8 mouse cellular contexts compared by ENCODE assay signal in genomic region chr11:31769804-31770654, GRCm38 (mm10).
DNase-seq lines count a peak whose midpoint lies in the region; ATAC-seq and TF ChIP-seq lines count a peak whose summit lies in the region.

No protein-coding gene starts in this region.

- peak overlapping the region; percentile 96 for H3K27ac ChIP-seq in left cerebral cortex, adult 2 months
- H3K27ac ChIP-seq in hindbrain, embryonic 15.5 days (replicated peaks) = peak overlapping the region; percentile 78
- peak overlapping the region; percentile 95 for H3K27ac ChIP-seq in liver, embryonic 11.5 days (ENCODE audit: low read depth, low read length)

- H3K79me2 ChIP-seq in myocyte (ENCODE audit: control insufficient read depth, insufficient read depth) = no peaks in the 10 kb centered on the region

- no peak for TF ChIP-seq CTCF in left cerebral cortex, adult 2 months (IDR thresholded peaks at IDR 0.05)

- no peak overlapping the region for H3K4me3 ChIP-seq in left cerebral cortex, adult 2 months
- no peak overlapping the region for H3K4me3 ChIP-seq in hindbrain, embryonic 15.5 days
- H3K4me3 ChIP-seq in liver, embryonic 11.5 days (ENCODE audit: low read depth, low read length) = no peak overlapping the region
- H3K4me3 ChIP-seq in myocyte = no peak overlapping the region

- DNase-seq in left cerebral cortex, adult 2 months (ENCODE audit: extremely low spot score in 1 of 2, low spot score in 2 of 2) = peak; percentile 46 to 48
- DNase-seq in left cerebral cortex, postnatal 36 days (ENCODE audit: low spot score in 2 of 2) = no peak
- DNase-seq in cerebellum, adult 11 months = peak; percentile 47
- DNase-seq in gastrocnemius, postnatal 10 days = peak; percentile 67
- no peak for DNase-seq in liver, embryonic 11.5 days (ENCODE audit: low spot score)

- no peaks in the 10 kb centered on the region for H3K36me3 ChIP-seq in hindbrain, embryonic 15.5 days
- no peaks in the 10 kb centered on the region for H3K36me3 ChIP-seq in liver, embryonic 11.5 days (ENCODE audit: control insufficient read depth, insufficient read depth, low read length)
- H3K36me3 ChIP-seq in myocyte (ENCODE audit: control insufficient read depth, insufficient read depth) = no peaks in the 10 kb centered on the region

- H3K9ac ChIP-seq in hindbrain, embryonic 15.5 days = no peak overlapping the region
- peak overlapping the region; percentile 63 for H3K9ac ChIP-seq in liver, embryonic 11.5 days (ENCODE audit: low read depth, low read length)

- peak; percentile 63 for TF ChIP-seq POLR2A in myocyte (IDR thresholded peaks at IDR 0.05; ENCODE audit: insufficient read length, low read depth)

- H3ac ChIP-seq in myocyte (ENCODE audit: control insufficient read depth, insufficient read length) = no peak overlapping the region

- no peaks in the 10 kb centered on the region for H3K27me3 ChIP-seq in hindbrain, embryonic 15.5 days
- H3K27me3 ChIP-seq in liver, embryonic 11.5 days (replicated peaks; ENCODE audit: control insufficient read depth, insufficient read depth, low read length) = no peaks in the 10 kb centered on the region
- H3K27me3 ChIP-seq in myocyte (ENCODE audit: control insufficient read depth, insufficient read depth, insufficient read length) = no peaks in the 10 kb centered on the region

- peaks cover 29% of the 10 kb centered on the region for H3K4me1 ChIP-seq in hindbrain, embryonic 15.5 days (replicated peaks)
- peaks cover 18% of the 10 kb centered on the region for H3K4me1 ChIP-seq in liver, embryonic 11.5 days (replicated peaks; ENCODE audit: control insufficient read depth, insufficient read depth, low read length)

- 76% methylated on average over 4 of the region's 4 CpGs for WGBS in hindbrain, embryonic 15.5 days
- 51% methylated on average over 4 of the region's 4 CpGs for WGBS in liver, embryonic 11.5 days

- H3K4me2 ChIP-seq in hindbrain, embryonic 15.5 days = no peak overlapping the region
- H3K4me2 ChIP-seq in liver, embryonic 11.5 days = peak overlapping the region; percentile 42
- peak overlapping the region; percentile 57 for H3K4me2 ChIP-seq in myocyte (ENCODE audit: low read depth)

- ATAC-seq in hindbrain, embryonic 15.5 days (ENCODE audit: low FRiP score, low read depth) = no peak; the same call in 1 of the 2 replicates
- ATAC-seq in liver, embryonic 11.5 days (replicated peaks; ENCODE audit: low FRiP score) = peak; percentile 97
- ATAC-seq in CD4-positive, CD25-positive, alpha-beta regulatory T cell, adult 4 months = no peak

- H3K9me3 ChIP-seq in hindbrain, embryonic 15.5 days = no peaks in the 10 kb centered on the region
- H3K9me3 ChIP-seq in liver, embryonic 11.5 days (ENCODE audit: control insufficient read depth, low read length) = no peaks in the 10 kb centered on the region

- intact Hi-C loops in left cerebral cortex, adult 2 months (cut with DNase I) = loop anchor here (2.0 kb wide), 2 partner anchors 57 to 101 kb away; no protein-coding TSS in a partner anchor
- intact Hi-C loops in left cerebral cortex, postnatal 36 days (cut with DNase I) = loop anchor here (2.0 to 5.0 kb wide), 3 partner anchors 75 to 177 kb away; no protein-coding TSS in a partner anchor

TF ChIP-seq in myocyte, 11 proteins besides CTCF, POLR2A, EP300 and RAD21:
- TF ChIP-seq POLR2AphosphoS2 (IDR thresholded peaks at IDR 0.05; ENCODE audit: insufficient read length, low read depth) = peak; percentile 46
- no peak for TF ChIP-seq MAX (IDR thresholded peaks at IDR 0.05; ENCODE audit: low read depth)
- TF ChIP-seq TCF3 (IDR thresholded peaks at IDR 0.05; ENCODE audit: insufficient read length, low read depth) = no peak
- TF ChIP-seq USF1 (IDR thresholded peaks at IDR 0.05; ENCODE audit: low read depth) = no peak
- TF ChIP-seq SRF (IDR thresholded peaks at IDR 0.05; ENCODE audit: control insufficient read depth, insufficient read length, low read depth) = no peak
- peak; percentile 83 for TF ChIP-seq CEBPB (IDR thresholded peaks at IDR 0.05; ENCODE audit: insufficient read depth, poor library complexity, severe bottlenecking)
- TF ChIP-seq MYOD1 (IDR thresholded peaks at IDR 0.05; ENCODE audit: control insufficient read depth in 1 of 3, insufficient read length in 2 of 3, low read depth in 2 of 3) = no peak
- no peak for TF ChIP-seq REST (IDR thresholded peaks at IDR 0.05; ENCODE audit: insufficient read depth, insufficient read length)
- peak in 1 of 3 experiments; percentile 50 for TF ChIP-seq MYOG (IDR thresholded peaks at IDR 0.05; ENCODE audit: control insufficient read depth in 1 of 3, insufficient read depth in 1 of 3, insufficient read length in 2 of 3, low read depth in 2 of 3)
- TF ChIP-seq TCF12 (IDR thresholded peaks at IDR 0.05; ENCODE audit: insufficient read depth, poor library complexity, severe bottlenecking) = no peak
- no peak for TF ChIP-seq E2F4 (IDR thresholded peaks at IDR 0.05; ENCODE audit: insufficient read depth)

Comparison
In these comparisons a context has a peak if more than half of its experiments do, and no peak if none do; other contexts are left out.
1. DNase-seq: peak in left cerebral cortex, adult 2 months (2 of 2), cerebellum, adult 11 months (single experiment) and gastrocnemius, postnatal 10 days (single experiment); none in left cerebral cortex, postnatal 36 days (0 of 2) and liver, embryonic 11.5 days (single experiment).
2. Peak in every context shown above with its lines, with median percentiles within 50 percentile points of each other: H3K27ac ChIP-seq.